Mouse (Mus musculus): ENCODE measurements around the gene Utp4. TPM values are rescaled to one million over a fixed set of nuclear protein-coding genes. Genes with fewer than 3 reads are reported as not detected.

The Utp4 gene
- 4.8 and 10.0 TPM in 2 replicates for polyA plus RNA-seq (2012; rRNA removed; ENCODE audit: low replicate concordance)

DNA sequence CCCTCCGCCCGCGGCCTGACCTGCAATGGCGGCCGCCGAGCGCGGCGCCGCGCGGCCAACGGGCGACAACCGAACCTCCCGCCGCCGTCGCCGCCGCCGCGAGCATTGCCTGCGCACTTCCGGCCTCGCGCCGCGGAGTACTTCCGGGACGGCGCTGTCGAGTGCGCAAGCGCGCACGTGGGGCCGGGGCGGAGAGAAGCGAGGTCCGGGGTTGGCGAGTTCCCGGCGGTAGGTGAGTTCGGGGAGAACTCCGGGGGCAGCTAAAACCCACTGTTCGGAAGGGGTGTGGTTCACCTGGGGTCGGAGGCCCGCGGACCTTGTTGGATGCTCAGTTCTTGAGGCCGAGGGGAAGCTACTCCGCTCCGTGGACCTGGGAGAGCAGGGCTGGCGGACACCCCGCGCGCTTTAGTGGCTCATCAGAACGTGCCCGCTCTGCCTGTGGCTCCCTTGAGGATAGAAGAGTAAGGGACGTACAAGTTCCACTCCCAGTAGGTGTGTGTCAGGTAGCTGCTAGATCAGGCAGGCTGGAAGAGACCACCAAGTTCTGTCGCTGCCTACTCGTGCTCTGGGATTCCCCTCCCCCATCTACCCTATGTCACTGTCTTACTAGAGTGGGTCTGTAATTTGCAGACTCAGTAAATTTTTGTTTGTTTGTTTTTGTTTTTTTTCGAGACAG, at the start of gene Utp4:
Utp4 (plus strand) TSS at position 156 of the 676 bp plus-strand sequence.

DNA sequence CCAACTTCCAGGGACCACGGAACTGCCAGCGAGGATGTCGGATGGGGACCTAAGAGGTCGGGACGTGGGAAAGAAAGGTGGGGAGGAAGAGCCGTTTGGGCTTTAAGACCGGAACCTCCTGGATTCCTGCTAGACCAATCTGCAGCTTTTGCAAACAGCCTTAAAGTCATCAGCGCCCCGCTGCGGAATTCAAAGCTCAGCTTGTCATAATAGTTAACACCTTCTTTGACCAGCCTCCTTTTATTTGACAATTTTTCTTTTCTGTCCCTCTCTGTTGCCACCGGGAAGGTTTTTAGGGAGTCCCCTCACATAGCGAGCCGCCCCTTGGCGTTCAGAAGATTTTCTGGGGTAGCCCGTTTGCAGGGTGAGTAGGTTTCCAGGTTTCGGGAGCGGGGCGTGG, 23.4 kb upstream of the Utp4 start, which contains the start of gene Has3:
Has3 (plus strand) TSS at position 192 of the 400 bp plus-strand sequence.

DNA sequence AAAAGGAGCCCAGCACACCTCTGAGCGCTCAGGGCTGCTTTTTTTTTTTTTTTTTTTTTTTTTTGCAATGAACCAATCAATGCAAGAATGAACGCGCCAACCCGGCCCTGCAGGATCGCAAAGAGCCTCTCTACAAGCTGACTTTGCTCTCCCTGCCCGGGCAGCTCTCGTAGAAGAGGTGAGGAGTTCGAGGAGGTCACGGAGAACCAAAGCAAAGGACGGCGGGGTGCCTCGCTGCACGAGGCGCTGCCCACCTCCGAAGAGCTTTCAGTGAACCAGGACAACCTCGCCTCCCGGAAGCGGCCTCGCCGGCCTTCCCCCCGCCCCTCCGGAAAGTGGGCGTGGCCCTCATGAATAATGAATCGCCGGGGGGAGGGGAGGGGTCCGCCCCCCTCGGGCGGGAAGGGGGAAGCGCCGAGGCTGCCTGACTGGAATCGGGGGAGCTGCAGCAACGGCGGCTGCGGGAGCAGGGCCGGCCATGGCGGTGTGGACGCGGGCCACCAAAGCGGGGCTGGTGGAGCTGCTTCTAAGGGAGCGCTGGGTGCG, 42.0 kb downstream of the Utp4 start, which contains the start of gene Sntb2:
Sntb2 (plus strand) TSS at position 427 of the 546 bp plus-strand sequence.

Other genes starting within 250 kb of the Utp4 start
- gene Tango6, start 210.6 kb upstream of the Utp4 start, polyA plus RNA-seq (2012; rRNA removed; ENCODE audit: low replicate concordance) = 1.4 and 2.3 TPM in 2 replicates
- gene Has3, start 23.4 kb upstream of the Utp4 start, polyA plus RNA-seq (2012; rRNA removed; ENCODE audit: low replicate concordance) = 0.14 and 0.36 TPM in 2 replicates
- gene Sntb2, start 42.1 kb downstream of the Utp4 start, polyA plus RNA-seq (2012; rRNA removed; ENCODE audit: low replicate concordance) = 1.2 and 1.8 TPM in 2 replicates
- 8.2 and 12.9 TPM in 2 replicates for gene Vps4a, start 137.6 kb downstream of the Utp4 start, polyA plus RNA-seq (2012; rRNA removed; ENCODE audit: low replicate concordance)
- gene Pdf, start 155.0 kb downstream of the Utp4 start, polyA plus RNA-seq (2012; rRNA removed; ENCODE audit: low replicate concordance) = 29.4 and 59.3 TPM in 2 replicates
- 17.0 and 17.6 TPM in 2 replicates for gene Cog8, start 163.1 kb downstream of the Utp4 start, polyA plus RNA-seq (2012; rRNA removed; ENCODE audit: low replicate concordance)
- gene Nip7, start 163.2 kb downstream of the Utp4 start, polyA plus RNA-seq (2012; rRNA removed; ENCODE audit: low replicate concordance) = 7.5 and 11.2 TPM in 2 replicates
- 7.0 and 9.9 TPM in 2 replicates for gene Tmed6, start 172.0 kb downstream of the Utp4 start, polyA plus RNA-seq (2012; rRNA removed; ENCODE audit: low replicate concordance)
- 2.9 and 3.7 TPM in 2 replicates for gene Terf2, start 202.9 kb downstream of the Utp4 start, polyA plus RNA-seq (2012; rRNA removed; ENCODE audit: low replicate concordance)